Mouse (Mus musculus): ENCODE data around the gene Hacd3.
"Not testable (repeated sequence)": the region's sequence is repeated elsewhere in the genome, so short reads cannot be mapped to it uniquely, and the experiment has no call there.

The Hacd3 gene

DNA sequence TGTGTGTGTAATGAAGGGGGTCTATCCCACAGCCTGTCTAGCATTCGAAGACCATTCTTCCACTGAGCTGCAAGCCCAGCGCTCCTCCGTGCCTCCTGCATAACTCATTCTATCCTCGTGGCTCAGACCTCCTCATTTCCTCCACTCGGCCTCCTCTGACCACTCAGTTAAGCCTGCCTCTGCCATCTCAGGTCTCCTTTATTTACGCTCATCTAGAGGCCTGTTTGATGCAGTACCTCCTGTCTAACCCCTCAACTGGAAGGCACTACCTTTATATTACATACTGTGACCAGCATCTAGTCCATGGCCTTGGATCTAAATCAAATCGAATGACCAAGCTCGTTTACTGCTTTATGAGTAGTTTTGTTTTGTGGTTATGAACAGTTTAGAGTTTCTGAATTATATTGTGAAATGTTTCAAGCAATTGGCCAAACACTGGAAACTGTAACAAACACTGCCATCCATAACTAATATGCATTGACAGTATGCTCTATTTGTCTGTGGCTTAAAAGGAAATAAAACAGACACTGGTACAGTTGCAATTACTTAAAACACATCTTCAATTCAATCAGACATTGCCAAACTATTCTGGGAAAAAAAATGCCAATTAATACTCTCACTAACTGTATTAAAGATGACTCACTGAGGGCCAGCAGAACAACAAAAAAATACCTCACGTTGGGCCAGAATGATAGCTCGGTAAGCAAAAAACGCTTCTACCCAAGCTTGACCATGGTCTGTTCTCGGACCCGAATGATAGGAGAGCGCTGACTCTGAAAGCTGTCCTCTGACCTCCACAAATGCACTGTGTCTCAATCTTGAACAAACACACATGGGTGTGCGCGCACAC, 4.3 kb downstream of the Hacd3 start:
- no peak for DNase-seq (ENCODE audit: low spot score)

DNA sequence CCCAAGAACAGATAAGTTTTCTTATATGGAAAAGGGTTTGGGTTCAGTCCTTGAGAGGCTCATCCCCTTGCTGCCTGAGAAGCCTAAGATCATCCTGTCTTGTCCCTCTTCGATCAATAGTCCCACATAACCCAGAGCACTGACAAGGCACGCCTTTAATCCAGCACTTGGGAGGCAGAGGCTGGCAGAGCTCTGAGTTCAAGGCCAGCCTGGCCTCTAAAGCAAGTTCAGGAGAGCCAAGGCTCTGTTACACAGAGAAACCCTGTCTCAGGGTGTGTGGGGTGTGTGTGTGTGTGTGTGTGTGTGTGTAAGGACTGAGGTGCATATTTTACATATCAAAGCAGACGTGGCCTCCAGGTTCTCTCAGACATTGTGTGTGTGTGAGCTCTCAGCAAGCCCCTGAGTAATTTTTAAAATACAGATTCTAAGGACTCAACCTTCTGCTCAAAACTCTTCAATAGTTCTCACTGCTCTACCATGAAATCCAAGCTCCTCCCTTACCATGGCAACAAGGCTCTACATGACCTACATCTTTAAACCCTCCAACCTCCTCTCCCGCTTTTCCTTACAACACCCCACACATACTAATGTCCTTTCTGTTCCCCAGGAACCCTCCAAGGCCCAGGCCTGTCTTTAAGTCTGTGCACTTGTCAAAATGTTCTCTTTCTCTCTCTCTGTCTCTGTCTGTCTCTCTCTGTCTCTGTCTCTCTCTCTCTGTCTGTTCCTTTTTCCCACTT, 5.1 kb downstream of the Hacd3 start:
- no peak for DNase-seq (ENCODE audit: low spot score)

DNA sequence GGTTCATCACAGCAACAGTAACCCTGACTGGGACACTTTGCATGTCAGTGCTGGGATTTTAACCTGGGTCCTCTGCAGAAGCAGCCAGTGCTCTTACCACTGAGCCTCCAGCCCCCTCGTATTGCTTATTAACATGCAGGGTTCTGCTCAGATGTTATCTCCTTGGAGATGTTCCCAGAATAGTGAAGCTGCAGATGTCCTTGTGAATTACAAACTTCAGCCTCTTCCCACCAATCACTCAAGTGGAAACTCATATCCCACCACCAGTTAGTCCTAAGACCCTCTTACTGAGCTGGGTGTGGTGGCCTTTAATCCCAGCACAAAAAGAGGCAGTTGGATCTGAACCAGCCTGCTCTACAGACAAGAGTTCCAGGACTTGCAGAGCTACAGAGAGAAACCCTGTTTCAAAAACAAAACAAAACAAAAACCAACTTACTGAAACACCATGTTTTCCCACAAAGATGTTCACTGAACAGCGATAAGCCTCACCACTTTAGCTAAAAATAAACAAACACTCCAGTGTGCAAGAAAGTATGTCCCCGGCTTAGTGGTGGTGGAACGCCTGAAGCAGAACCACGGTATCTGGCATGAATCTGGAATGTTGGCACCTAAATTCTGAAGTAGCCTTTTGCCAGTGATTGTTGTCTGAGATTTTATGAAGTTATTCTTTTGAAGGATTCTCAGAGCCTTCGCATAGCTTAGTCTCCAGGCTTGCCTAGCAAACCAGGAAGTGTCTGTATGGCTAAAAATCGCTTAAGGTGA, 5.9 kb downstream of the Hacd3 start:
- no peak for DNase-seq (ENCODE audit: low spot score)

DNA sequence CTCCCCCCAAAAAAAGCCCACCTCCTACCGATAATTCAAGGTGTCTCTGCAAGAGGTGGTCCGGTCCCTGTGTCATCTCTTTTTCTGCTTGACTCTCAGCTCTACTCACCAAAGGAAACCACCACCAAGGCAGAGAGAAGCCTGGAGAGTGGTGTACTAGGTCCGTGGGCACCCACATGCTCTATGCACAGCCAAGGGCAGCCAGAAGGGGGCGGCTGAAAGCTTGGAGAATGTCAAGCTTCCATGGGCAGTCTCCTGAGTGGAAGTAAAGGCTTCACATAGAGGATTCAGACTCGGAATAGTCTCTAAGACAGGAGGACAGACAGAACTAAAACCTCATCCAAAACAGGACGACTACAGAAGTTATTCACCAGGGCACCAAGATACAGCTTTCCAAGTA, 10.2 kb downstream of the Hacd3 start:
- DNase-seq (ENCODE audit: low spot score) = peak; percentile 23

DNA sequence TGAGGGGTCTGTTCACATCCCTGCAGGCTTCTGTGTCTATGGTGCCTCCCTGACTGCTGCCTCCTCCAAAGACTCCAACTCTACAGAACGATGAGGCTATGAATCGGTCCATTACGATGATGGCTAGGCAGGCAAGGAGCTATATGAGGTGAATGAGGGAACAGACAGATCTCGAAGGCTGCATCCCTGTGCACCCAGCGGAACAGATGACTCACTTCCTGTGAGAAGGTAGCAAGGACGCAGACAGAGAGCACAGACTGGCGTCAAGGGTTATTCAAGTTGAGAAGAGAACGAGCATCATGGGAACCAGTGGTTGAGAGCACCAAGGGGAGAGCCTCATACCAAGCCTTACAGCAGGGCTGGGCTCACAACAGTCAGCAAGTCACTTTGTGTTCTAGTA, 10.9 kb downstream of the Hacd3 start:
- no peak for DNase-seq (ENCODE audit: low spot score)

DNA sequence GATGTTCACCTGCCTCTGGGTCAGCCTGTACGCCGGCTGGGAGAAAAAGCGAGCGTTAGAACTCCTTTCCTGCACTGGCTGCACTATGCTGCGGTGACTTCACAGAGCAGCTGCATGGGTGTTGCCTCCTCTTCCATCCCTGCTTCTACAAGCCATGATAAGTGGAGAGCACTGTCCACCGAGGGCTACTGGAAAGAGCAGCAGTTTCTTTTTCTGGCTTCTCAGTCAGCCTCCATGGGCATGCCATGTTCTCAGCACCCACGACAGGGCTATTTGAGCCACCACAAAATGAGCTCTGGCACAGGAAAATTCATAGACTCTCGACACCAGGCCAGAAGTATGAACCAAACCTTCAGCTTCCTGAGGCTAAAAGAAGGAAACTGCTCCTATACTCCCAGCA, 15.8 kb downstream of the Hacd3 start:
- DNase-seq (ENCODE audit: low spot score) = no peak

DNA sequence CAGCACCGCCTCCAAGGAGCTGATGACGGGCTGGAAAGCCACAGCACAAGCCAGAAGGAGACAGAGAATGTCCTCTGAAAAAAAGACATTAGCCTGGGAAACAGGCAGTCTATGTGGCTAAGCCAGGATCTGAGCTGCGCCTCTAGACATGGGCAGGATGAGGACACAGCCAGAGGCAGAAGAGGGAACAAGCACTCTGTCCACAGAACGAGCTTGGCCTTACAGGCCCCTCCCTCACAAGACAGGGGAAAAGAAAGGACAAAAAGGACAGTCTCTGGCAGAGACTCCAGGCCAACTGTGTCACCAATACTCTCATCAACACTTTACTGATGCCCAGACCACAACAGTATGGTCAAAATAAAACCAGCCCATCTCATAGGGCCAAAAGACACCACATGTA, 20.0 kb downstream of the Hacd3 start:
- no peak for DNase-seq (ENCODE audit: low spot score)

DNA sequence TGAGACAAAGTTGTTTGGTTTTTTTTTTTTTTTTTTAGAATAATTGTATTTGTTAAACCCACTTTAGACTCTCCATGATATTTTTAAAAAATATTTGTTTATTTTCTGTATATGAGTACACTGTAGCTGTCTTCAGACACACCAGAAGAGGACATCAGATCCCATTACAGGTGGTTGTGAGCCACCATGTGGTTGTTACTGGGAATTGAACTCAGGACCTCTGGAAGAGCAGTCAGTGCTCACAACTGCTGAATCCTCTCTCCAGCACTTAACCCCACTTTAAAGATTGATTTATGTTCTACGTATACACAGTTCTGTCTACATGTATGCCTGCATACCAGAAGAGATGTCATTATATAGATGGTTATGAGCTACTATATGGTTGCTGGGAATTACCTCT, 26.0 kb downstream of the Hacd3 start:
- not testable (repeated sequence) for DNase-seq (ENCODE audit: low spot score)

DNA sequence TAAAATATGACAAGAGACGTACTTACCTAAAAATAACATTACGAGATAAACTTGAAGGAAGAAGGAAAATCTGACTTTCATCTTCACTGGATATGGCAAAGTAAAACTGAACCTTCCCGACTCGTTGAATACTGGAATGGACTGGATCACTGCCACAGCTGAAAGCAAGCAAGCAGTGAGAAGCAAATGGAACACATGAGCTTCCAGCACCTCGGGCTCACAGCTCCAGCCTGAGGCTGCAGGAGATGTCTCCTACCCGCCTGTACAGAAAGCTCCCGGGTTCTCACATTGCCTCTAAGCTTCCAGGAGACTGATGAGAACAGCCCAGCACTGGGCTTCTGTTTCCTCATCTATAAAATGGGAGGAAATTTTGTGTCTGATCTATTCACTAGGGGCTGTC, 31.2 kb downstream of the Hacd3 start:
- no peak for DNase-seq (ENCODE audit: low spot score)

DNA sequence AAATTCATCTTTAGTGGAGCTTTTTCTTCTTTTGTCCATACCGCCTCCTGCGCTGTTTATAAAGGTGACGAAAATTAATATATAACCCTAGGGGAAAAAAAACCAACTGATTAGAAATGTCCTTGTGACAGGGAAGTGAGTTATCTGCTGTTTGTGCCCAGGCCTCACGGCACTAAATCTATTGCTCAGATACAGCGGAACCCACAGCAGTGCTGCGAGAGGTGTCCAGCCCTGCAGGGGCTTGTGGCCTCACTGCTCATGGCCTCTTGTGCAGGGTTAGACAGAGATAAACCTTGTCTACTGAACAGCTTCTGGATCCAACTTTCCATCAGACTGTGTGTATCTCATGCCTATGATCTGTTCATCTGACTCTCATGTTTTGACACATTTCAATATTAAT, 33.0 kb downstream of the Hacd3 start:
- DNase-seq (ENCODE audit: low spot score) = no peak

DNA sequence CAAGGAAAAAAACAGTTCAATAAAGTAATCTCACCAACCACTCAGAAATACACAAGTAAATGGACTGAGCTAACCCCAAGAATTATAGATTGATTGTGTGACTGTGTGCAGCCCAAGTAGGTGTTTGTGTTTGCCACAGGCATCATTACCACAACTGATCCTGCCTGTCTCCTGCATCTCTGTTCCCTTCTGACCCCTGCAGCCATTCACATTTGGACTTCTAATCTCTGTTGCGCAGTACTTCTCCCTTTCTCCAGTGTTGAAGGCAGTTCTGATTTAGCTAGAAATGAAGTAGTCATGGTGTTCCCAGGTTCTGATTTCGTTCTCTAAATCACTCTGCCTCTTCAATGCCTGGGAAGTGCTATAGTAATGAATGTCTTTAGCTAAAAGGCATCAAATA, 33.8 kb downstream of the Hacd3 start:
- DNase-seq (ENCODE audit: low spot score) = no peak

DNA sequence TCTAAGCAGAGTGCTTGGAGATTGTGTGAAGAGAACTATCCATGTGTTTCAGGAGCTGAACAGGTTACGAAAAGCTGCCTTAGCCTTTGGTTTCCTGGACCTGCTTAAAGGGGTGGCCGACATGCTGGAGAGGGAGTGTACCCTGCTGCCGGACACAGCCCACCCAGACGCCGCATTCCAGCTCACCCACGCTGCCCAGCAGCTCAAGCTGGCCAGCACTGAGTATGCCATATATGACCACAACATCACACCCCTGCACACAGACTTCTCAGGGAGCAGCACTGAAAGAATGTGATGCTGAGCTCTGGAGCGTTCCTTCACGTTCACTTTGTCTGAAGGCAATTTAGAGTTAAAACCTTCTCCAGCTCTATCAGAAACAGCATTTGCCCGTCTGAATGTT, 35.7 kb downstream of the Hacd3 start:
- DNase-seq (ENCODE audit: low spot score) = no peak

DNA sequence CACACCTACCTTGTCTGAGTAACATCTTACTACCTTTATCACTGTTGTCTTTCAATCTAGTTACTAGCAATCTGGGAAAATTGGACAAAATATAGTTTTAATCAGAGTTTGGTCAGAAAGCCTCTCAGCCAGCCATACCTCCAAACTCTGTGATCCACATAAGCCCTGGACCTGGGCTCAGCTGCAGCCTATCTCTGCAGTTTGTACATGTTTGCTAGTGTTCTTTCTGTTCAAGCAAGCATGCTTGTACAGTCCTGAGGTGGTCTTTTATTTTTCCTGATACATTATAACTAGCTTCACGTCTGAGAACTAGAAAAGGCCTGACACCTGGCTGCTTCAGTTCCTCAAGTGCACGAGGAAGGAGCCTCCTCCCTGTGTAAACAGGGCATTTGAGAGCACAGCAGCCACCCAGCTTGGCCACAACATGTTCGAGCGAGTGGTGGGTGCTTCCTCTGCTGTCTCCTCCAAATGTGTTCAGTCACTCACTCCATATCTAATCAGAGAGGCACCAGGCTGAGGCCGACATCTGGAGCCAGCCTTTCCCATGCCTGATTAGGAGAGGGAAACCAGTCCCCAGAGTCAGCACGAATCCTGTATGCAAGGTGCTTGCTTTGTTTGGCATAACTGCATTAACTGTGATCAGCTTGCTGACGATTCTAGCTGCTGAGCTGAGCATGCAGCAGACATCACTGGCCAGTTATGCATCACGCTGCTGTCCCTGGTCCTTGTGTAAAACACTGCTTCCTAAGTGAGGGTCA, 36.3 kb downstream of the Hacd3 start:
- DNase-seq (ENCODE audit: low spot score) = no peak

DNA sequence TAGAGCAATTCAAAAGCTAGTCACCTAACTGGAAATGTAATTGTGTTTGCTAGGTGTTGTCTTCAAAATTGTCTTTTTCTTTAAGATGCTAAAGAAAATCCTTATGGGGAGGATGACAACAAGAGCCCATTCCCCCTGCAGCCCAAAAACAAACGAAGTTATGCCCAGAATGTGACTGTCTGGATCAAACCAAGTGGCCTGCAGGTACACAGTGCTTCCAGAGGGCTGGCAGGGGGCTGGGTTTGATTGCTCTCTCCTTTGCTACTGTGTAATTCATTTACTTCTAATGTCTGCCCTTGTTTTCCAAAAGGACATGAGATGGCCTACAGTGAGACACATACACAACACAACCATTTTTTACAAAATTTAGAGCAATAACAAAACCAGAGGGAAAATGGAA, 39.6 kb downstream of the Hacd3 start:
- no peak for DNase-seq (ENCODE audit: low spot score)

DNA sequence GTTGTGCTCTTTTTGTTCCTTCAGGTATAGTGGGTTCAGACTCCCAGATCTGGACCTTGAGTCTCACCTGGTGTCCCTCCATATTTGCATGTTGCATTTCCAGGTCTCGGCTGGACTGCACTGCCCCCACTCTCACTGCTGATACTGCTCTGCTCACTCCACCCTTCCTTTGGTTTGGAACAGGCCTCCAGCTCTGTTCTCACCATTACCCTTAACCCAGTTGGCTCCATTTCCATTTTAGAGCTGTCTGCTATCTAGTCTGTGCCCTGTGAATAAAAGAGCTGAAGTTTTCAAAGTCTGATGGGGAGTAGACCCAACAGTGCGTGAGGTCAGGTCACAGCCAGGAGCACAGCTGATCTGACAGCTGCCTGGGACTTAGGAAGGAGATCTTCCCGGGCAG, 40.9 kb downstream of the Hacd3 start:
- DNase-seq (ENCODE audit: low spot score) = no peak

DNA sequence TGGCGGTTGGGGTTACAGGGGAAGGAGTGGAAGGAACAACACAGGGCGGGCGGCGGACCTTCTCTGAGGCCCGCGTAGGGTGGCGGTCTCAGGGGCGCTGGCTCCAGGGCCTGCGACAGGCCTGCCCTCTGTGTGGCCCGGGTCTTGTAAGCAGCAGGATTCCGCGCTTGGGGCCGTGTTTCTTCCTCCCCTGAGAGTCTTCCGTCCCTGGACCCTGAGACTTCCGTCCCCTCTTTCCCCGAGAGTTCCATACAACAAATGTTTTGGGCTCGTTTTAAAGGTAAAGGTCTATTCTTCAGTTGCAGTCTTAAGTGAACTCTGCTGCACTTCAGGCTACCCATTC, 60.5 kb downstream of the Hacd3 start:
- DNase-seq (ENCODE audit: low spot score) = no peak

DNA sequence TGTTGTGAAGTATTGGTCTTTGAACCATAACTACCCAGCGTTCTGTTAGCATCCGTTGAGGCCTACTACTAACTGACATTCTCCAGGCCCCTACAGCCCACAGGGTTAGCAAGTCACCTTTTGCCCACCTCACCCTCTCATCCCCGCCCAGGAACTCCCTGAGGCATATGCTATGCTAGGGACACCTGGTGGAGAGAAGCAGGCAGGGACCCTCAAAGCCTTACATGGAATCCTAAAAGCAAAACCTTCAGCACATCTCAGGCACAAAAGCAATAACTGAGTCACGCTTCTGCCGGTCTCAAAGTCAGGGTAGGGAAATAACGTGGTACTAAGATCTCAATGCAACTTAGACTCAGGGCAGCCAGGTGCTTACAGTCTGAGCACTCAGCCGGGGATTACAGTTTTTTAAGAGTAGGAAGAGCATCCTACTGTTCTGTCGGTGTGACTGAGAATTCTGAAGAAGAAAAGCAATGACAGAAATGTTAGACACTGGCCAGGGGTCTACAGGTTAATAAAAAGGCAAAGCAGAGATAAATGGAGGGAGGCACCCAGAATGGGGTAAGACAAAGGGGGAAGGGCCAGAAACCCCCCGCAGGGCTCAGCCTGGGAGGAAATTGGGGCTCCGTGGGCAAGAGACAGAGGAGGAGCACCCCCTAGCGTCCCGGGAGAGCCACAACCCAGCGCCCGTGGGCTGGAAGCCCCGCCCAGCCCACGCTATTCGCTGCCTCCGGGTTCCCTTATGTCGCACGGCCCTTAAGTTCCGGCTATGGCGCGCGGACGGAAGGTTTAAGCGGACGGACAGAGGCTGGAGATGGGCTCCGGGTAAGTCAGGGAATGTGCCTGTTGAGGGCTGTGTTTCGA, 61.1 kb downstream of the Hacd3 start, which contains the start of gene Ints14:
Gene Ints14, plus strand, starts transcription at position 789 of the 861 bp plus-strand sequence.
- peak; percentile 98 for DNase-seq (ENCODE audit: low spot score)

DNA sequence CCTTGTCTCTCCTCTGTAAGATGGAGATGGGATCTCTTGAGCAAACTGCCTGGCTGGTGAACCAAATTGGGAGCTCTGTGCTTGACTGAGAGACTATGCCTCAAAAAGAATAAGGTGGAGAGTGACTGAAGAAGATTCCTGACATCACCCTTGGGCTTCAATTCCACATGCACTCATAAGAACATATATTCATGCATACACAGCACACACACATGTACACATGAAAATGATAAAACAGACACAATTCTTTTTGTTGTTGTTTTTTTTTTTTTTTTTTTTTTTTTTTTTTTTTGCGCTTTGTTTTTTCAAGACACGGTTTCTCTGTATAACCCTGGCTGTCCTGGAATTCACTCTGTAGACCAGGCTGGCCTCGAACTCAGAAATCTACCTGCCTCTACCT, 64.2 kb downstream of the Hacd3 start:
- no peak for DNase-seq (ENCODE audit: low spot score)

DNA sequence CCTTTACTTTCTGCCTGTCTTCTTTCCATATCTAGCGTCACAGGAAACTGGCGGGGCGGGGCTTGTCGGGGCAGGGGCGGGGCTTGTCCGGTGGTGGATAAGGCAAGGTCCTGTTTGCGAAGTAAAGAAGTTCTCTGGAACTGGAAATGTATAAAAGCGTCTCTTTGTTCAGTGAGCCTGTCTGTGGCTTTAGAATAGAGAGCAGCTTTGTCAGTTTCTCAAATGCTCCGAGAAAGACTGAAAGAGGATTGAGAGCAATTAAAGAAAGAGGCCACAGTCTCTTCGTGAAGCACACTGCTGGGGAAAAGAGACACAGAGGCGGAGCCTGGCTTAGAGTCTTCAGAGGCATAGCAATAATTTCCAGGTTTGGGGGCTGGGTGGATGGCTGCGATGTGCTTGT, 65.2 kb downstream of the Hacd3 start:
- DNase-seq (ENCODE audit: low spot score) = peak; percentile 23

DNA sequence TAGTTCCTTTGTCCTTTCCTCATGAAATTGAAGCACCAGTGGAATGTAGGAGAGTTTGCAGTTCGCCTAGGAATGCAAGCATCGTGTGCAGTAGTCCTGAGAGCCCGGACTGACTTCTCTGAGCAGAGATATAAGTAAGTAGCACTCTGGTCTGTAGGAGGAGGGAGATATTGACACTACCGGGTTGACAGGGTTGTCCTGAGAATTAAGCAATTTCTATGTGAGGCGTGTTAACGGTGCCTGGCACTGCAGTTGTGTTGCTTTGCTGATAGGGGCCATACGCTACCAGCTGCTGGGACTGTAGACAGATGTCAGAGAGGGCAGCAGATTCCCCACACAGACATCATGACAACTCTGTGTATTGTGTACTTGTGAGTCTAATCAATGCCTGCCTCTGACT, 68.3 kb downstream of the Hacd3 start:
- DNase-seq (ENCODE audit: low spot score) = no peak

DNA sequence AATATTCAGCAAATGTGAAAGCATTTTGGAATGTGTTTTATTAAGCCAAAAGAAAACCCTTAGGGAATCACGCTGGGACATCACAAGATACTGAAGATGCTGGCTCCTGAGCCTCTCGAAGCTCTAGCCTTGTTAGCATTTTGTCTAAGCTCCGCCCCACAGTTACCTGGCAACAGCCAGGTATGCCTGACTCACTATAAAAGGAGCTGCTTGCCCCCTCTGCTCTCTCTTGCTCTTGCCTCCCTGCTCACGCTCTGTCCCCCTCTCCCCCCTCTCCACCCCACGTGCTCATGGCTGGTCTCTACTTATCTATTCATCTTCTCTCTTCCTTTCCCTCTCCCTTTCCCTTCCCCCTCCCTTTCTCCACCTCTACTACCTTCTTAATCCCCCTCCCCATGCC, 69.4 kb downstream of the Hacd3 start:
- no peak for DNase-seq (ENCODE audit: low spot score)

Measured in embryo, embryonic 10.5 days (tissue).